Mouse (Mus musculus) embryonic stem cell, embryonic (primary cell): ENCODE results near the gene Snx3.

Source experiments
- CTCF ChIA-PET, 4 experiments: fragments of 300-600 bp in 2 of 4; fragments of 350-600 bp in 2 of 4; sonication (Branson Sonifier 250); formaldehyde crosslinking; loops; one replicate each; lab custom pipeline; 2022; ENCODE audit warnings: inconsistent platforms in 2 of 4; lab: Charles Lee
- POLR2A ChIA-PET, 4 experiments: fragments of 300-600 bp in 2 of 4; fragments of 350-600 bp in 2 of 4; sonication (Branson Sonifier 250); formaldehyde crosslinking; loops; one replicate each; lab custom pipeline; 2022; ENCODE audit warnings: antibody characterized with exemption in 4 of 4, inconsistent platforms in 1 of 4; lab: Charles Lee

The Snx3 gene

DNA sequence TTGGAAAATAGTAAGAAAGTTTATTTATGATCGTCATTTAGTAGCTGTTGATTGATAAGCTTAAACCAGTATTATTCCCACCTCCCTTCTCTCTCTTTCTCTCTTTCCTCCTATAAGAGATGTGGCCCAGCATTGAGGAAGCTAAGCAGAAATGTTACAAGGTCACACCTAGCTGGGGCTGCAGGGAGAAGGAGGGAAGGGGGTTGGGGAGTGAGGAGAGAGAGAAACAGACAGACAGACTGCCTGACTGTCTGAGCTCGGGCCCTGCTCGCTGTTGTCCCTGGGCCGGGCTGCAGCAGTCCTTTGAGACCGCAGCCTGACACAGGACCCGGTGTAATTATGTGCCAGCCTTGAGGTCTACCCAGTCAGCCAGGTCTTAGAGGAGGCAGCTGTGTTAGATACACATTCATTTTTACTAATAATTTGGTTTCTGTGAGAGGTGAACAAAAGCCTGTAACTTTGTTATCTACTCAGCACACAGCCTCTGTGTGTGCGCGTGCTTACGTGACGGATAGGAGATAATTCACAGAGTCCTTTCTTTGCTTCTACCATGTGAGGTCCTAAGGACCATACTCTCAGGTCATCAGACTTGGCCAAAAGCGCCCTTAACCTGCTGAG lies 32.1 kb downstream of the Snx3 start:
- POLR2A ChIA-PET: interaction anchor here in 3 of 4 experiments (0.6 to 2.3 kb wide), 12 partner anchors 9 to 975 kb away, joined by 3 to 11 read pairs (median 3); partner anchors contain the start of genes Afg1l (in 1 of the 3), Nr2e1 (in 1 of the 3) and Ostm1 (in 1 of the 3)
- CTCF ChIA-PET: no interaction called here

DNA sequence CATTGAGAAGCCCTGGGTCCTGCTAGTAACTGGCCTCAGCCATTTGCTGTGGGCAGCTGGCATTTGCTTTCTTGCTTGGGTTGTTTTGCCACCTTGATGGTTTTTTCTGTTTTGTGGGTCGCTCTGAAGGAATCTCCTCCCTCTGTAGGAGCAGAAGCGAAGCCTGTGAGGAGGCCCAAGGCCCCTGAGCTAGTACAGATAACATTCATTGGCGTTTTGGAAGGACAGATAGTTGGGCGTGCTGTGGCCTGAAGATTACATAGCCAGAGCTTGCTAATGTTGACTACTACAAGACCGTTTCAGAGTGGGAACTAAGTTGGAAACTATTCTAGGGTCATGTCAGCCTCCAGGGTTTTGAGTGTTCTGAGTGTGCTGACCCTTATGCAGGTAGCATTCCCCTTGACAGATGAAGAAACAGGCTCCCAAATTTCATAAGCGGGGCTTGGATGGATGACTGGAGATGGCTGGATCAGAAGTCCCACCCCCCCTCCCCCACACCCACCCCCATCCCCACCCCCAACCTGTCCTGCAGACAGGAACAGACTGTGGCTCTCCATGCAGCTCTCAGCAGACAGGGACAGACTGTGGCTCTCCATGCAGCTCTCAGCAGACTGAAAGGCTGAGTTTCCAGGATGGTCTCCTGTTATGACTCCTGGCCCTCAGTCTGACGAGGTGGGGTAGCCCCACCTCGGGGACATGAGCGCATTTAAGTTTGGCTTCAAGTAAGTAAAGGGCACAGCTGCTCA lies 35.9 kb downstream of the Snx3 start:
- POLR2A ChIA-PET: interaction anchor here in 3 of 4 experiments (0.6 to 1.6 kb wide), 4 partner anchors 9 to 36 kb away, joined by 3 to 4 read pairs (median 4); partner anchors contain the start of gene Snx3 (in 1 of the 3)
- CTCF ChIA-PET: no interaction called here

- POLR2A ChIA-PET: interaction anchor here in 3 of 4 experiments (0.6 to 5.4 kb wide), 40 partner anchors 9 to 522 kb away, joined by 3 to 40 read pairs (median 4); partner anchors contain the start of genes Afg1l (in 2 of the 3) and Snx3 (in 2 of the 3)
- CTCF ChIA-PET: no interaction called here
Observed at GRCm38 (mm10) chr10:42545707-42546503, 44.1 kb downstream of the Snx3 start.

GRCm38 (mm10) chr10:42546507-42546906 lies 44.7 kb downstream of the Snx3 start:
- POLR2A ChIA-PET: interaction anchor here (0.6 to 5.4 kb wide), 29 partner anchors 8 to 290 kb away, joined by 3 to 40 read pairs (median 4); partner anchors contain the start of gene Snx3 (in 2 of the 4)
- CTCF ChIA-PET: interaction anchor here in 1 of 4 experiments (0.6 kb wide), 1 partner anchor 15 kb away, joined by 3 read pairs; no protein-coding TSS in a partner anchor

GRCm38 (mm10) chr10:42559581-42560200 lies 57.9 kb downstream of the Snx3 start:
- ChIA-PET POLR2A (interaction anchor here in 2 of 4 experiments (1.0 to 1.2 kb wide), 4 partner anchors 11 to 218 kb away, joined by 3 read pairs; no protein-coding TSS in a partner anchor), CTCF (no interaction called here)

- CTCF ChIA-PET: interaction anchor here in 2 of 4 experiments (0.6 to 0.7 kb wide), 2 partner anchors 17 to 45 kb away, joined by 3 read pairs; no protein-coding TSS in a partner anchor
Observed at GRCm38 (mm10) chr10:42562272-42562671, 60.4 kb downstream of the Snx3 start.

DNA sequence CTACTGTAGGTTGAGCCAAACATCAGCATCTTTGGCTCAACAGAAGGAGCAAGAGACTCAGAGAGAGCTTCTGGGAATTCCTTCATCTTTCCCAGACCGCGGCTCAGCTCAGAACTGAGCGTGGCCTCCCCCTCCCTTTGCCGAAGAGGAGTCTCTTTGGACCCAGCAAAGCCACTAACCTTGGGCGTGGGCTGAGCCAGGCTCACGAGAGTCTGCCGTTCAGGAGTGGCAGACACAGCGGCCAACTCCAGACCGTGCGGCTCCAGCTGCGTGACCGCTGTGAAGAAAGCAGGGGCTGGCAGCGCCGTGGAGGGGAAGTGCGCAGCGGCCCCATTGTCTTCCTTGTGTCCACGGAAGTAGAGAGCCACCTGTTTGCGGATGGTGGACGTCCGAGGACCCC lies 70.7 kb downstream of the Snx3 start:
- CTCF ChIA-PET: interaction anchor here in 2 of 4 experiments (0.5 to 1.2 kb wide), 2 partner anchors 12 to 79 kb away, joined by 3 read pairs; no protein-coding TSS in a partner anchor
- POLR2A ChIA-PET: interaction anchor here in 2 of 4 experiments (0.6 to 1.5 kb wide), 7 partner anchors 9 to 256 kb away, joined by 3 to 7 read pairs (median 3); partner anchors contain the start of genes Nr2e1 (in 1 of the 2) and Ostm1 (in 1 of the 2)

More at GRCm38 (mm10) chr10:42562272-42562671, 60.4 kb downstream of the Snx3 start:
- POLR2A ChIA-PET: interaction anchor here (0.6 to 2.0 kb wide), 11 partner anchors 12 to 495 kb away, joined by 3 to 12 read pairs (median 3); partner anchors contain the start of genes Ostm1 (in 1 of the 4) and Snx3 (in 1 of the 4)

- CTCF ChIA-PET: interaction anchor here in 3 of 4 experiments (0.6 to 1.2 kb wide), 4 partner anchors 12 to 72 kb away, joined by 3 to 4 read pairs (median 4); no protein-coding TSS in a partner anchor
- POLR2A ChIA-PET: interaction anchor here in 1 of 4 experiments (0.6 to 2.0 kb wide), 5 partner anchors 11 to 120 kb away, joined by 3 to 7 read pairs (median 5); partner anchors contain the start of genes Nr2e1 and Ostm1
Observed at GRCm38 (mm10) chr10:42572971-42573370, 71.1 kb downstream of the Snx3 start.

- ChIA-PET CTCF (interaction anchor here in 2 of 4 experiments (0.5 to 1.3 kb wide), 5 partner anchors 9 to 375 kb away, joined by 3 to 4 read pairs (median 3); partner anchors contain the start of genes Nr2e1 (in 1 of the 2) and Ostm1 (in 1 of the 2)), POLR2A (interaction anchor here (0.5 to 2.0 kb wide), 9 partner anchors 9 to 505 kb away, joined by 3 to 9 read pairs (median 4); partner anchors contain the start of genes Ostm1 (in 2 of the 4), Afg1l (in 1 of the 4) and Nr2e1 (in 1 of the 4))
Observed at GRCm38 (mm10) chr10:42574639-42575038, 72.8 kb downstream of the Snx3 start.

GRCm38 (mm10) chr10:42577525-42578280 lies 75.9 kb downstream of the Snx3 start:
- ChIA-PET POLR2A (interaction anchor here in 1 of 4 experiments (0.9 to 4.7 kb wide), 5 partner anchors 15 to 57 kb away, joined by 3 to 26 read pairs (median 3); no protein-coding TSS in a partner anchor), CTCF (interaction anchor here in 1 of 4 experiments (0.6 kb wide), 1 partner anchor 278 kb away, joined by 6 read pairs; no protein-coding TSS in a partner anchor)

DNA sequence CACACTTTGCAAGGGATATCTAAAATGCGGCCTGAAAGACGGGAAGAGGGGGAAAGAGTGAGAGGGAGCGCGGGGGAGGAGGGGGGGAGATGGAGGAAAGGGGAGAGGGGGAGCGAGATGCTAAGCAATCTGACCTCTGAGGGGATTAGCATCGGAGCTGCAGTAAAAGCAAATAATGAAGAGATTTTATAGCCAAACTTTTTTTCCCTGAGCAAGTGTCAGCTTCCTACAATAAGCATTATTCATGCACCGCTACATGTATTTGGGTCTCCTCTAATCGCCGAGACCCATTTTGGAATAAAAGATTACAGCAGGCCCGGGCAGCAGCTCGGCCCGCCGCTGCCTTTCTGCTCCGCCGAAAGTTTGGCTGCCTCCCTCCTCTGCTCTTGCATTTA lies 76.4 kb downstream of the Snx3 start:
- CTCF ChIA-PET: interaction anchor here in 3 of 4 experiments (0.5 to 1.8 kb wide), 4 partner anchors 26 to 1089 kb away, joined by 3 to 10 read pairs (median 4); no protein-coding TSS in a partner anchor
- POLR2A ChIA-PET: interaction anchor here in 1 of 4 experiments (1.1 to 4.7 kb wide), 4 partner anchors 12 to 45 kb away, joined by 3 to 26 read pairs (median 4); no protein-coding TSS in a partner anchor

GRCm38 (mm10) chr10:42578698-42579474 lies 77.1 kb downstream of the Snx3 start:
- ChIA-PET POLR2A (interaction anchor here in 2 of 4 experiments (1.1 to 4.7 kb wide), 5 partner anchors 12 to 33 kb away, joined by 3 to 26 read pairs (median 4); no protein-coding TSS in a partner anchor), CTCF (interaction anchor here in 3 of 4 experiments (0.5 to 1.8 kb wide), 4 partner anchors 16 to 1089 kb away, joined by 3 to 10 read pairs (median 3); no protein-coding TSS in a partner anchor)

- ChIA-PET CTCF (interaction anchor here (0.6 to 1.8 kb wide), 7 partner anchors 17 to 619 kb away, joined by 3 to 10 read pairs (median 4); no protein-coding TSS in a partner anchor), POLR2A (interaction anchor here in 3 of 4 experiments (0.6 to 4.7 kb wide), 13 partner anchors 11 to 187 kb away, joined by 3 to 26 read pairs (median 4); partner anchors contain the start of gene Snx3 (in 1 of the 3))
Observed at GRCm38 (mm10) chr10:42579475-42580130, 77.8 kb downstream of the Snx3 start.
